In genomic region chr11:88131847-88132246, GRCm38 (mm10) we compare ENCODE assay signal across 8 mouse cellular contexts. TPM values are rescaled to one million over a fixed set of nuclear protein-coding genes. Genes with fewer than 3 reads are reported as not detected.
DNase-seq lines count a peak whose midpoint lies in the region; ATAC-seq and TF ChIP-seq lines count a peak whose summit lies in the region.

No protein-coding gene starts in this region.

- H3K27me3 ChIP-seq in heart, embryonic 15.5 days = no peaks in the 10 kb centered on the region
- H3K27me3 ChIP-seq in limb, embryonic 10.5 days (ENCODE audit: low read depth, poor library complexity, severe bottlenecking) = no peaks in the 10 kb centered on the region

- H3K4me1 ChIP-seq in brown adipose tissue, adult 24 weeks (ENCODE audit: control insufficient read depth, insufficient read depth, insufficient read length, low read length) = peaks cover 25% of the 10 kb centered on the region
- H3K4me1 ChIP-seq in heart, embryonic 15.5 days (replicated peaks) = peaks cover 21% of the 10 kb centered on the region
- H3K4me1 ChIP-seq in limb, embryonic 10.5 days = peaks cover 30% of the 10 kb centered on the region

- peak overlapping the region; percentile 42 for H3K9ac ChIP-seq in heart, embryonic 15.5 days

- TF ChIP-seq CTCF in layer of hippocampus, adult 2 months (conservative IDR thresholded peaks at IDR 0.05) = no peak

- H3K36me3 ChIP-seq in heart, embryonic 15.5 days = no peaks in the 10 kb centered on the region
- peaks cover 3% of the 10 kb centered on the region; the same call in 1 of the 2 replicates for H3K36me3 ChIP-seq in limb, embryonic 10.5 days

- no peak overlapping the region for H3K4me3 ChIP-seq in layer of hippocampus, adult 2 months
- peak overlapping the region; percentile 19 for H3K4me3 ChIP-seq in brown adipose tissue, adult 24 weeks (ENCODE audit: insufficient read depth, low read depth, low read length)
- H3K4me3 ChIP-seq in heart, embryonic 15.5 days = peak overlapping the region; percentile 10; the same call in 1 of the 2 replicates
- H3K4me3 ChIP-seq in limb, embryonic 10.5 days = no peak overlapping the region

- no peak for DNase-seq in layer of hippocampus, adult 2 months (ENCODE audit: low spot score in 2 of 2)
- no peak for DNase-seq in layer of hippocampus, postnatal 25 days (ENCODE audit: extremely low spot score in 1 of 2, low spot score in 1 of 2)
- no peak for DNase-seq in limb, embryonic 10.5 days (ENCODE audit: low spot score)
- DNase-seq in naive thymus-derived CD4-positive, alpha-beta T cell, adult 2 months (ENCODE audit: low read depth) = peak; percentile 65
- no peak for DNase-seq in frontal cortex, postnatal 36 days (ENCODE audit: low spot score in 2 of 2)
- DNase-seq in frontal cortex, postnatal 25 days (ENCODE audit: low spot score in 2 of 2) = no peak

- ATAC-seq in heart, embryonic 15.5 days (replicated peaks; ENCODE audit: insufficient number of reproducible peaks, insufficient read depth, low FRiP score, low read depth) = peak; percentile 43; the same call in 1 of the 2 replicates

- H3K4me2 ChIP-seq in heart, embryonic 15.5 days = peak overlapping the region; percentile 57

- no peaks in the 10 kb centered on the region for H3K9me3 ChIP-seq in heart, embryonic 15.5 days (replicated peaks)
- no peaks in the 10 kb centered on the region for H3K9me3 ChIP-seq in limb, embryonic 10.5 days (replicated peaks)

- 17% methylated on average over 8 of the region's 8 CpGs for whole genome bisulfite sequencing in heart, embryonic 15.5 days
- WGBS in limb, embryonic 10.5 days = 66% methylated on average over 8 of the region's 8 CpGs

- H3K27ac ChIP-seq in layer of hippocampus, adult 2 months = peak overlapping the region; percentile 70
- H3K27ac ChIP-seq in brown adipose tissue, adult 24 weeks (replicated peaks; ENCODE audit: low read depth, low read length) = peak overlapping the region; percentile 90
- H3K27ac ChIP-seq in heart, embryonic 15.5 days = peak overlapping the region; percentile 77
- peak overlapping the region; percentile 75 for H3K27ac ChIP-seq in limb, embryonic 10.5 days

RNA-seq across cellular contexts. Expression of gene Cuedc1, which starts 34.0 kb away (rescaled TPM):
- total RNA-seq in layer of hippocampus, adult 2 months (2021) = 10 to 100 TPM; 31.1 to 35.3 TPM
- 10 to 100 TPM; 26.0 to 33.3 TPM for total RNA-seq in layer of hippocampus, postnatal 25 days (2021)
- 7.3 and 15.9 TPM in 2 replicates for polyA plus RNA-seq in brown adipose tissue, adult 24 weeks (2012; ENCODE audit: insufficient read depth, insufficient read length, missing spikeins)
- 18.4 and 20.3 TPM in 2 replicates for polyA plus RNA-seq in heart, embryonic 15.5 days (2015; fragmentation: Nextera tagmentation; extraction: Ambion mirVana)
- 15.0 and 22.6 TPM in 2 replicates for polyA plus RNA-seq in limb, embryonic 10.5 days (2016; fragmentation: Nextera tagmentation; extraction: Ambion mirVana)

Comparison
In these comparisons a context has a peak if more than half of its experiments do, and no peak if none do; other contexts are left out.
1. H3K4me3 ChIP-seq: peak in brown adipose tissue, adult 24 weeks (single experiment) and heart, embryonic 15.5 days (single experiment); none in layer of hippocampus, adult 2 months (single experiment) and limb, embryonic 10.5 days (single experiment).
2. Peak in every context shown above with its lines, with median percentiles within 50 percentile points of each other: H3K27ac ChIP-seq.